Mouse (Mus musculus) urinary bladder, postnatal 36 days (tissue): ENCODE results near the gene Pfkfb3.
A peak's percentile ranks its signal among the peaks of the same experiment; 100 is the strongest.

ENCODE experiments used
- DNase-seq, 2 experiments: peaks; one replicate each; pipeline ENCODE4 v3.0.0; 2022; ENCODE audit warnings: low spot score in 2 of 2, mixed read lengths in 1 of 2

The Pfkfb3 gene

GRCm38 (mm10) chr2:11428621-11429020, 125.3 kb downstream of the Pfkfb3 start:
- DNase-seq = no peak

GRCm38 (mm10) chr2:11427596-11427995, 126.3 kb downstream of the Pfkfb3 start:
- DNase-seq = no peak

GRCm38 (mm10) chr2:11426379-11426778, 127.5 kb downstream of the Pfkfb3 start:
- DNase-seq = no peak

- peak; percentile 33 to 66 for DNase-seq
These were observed 128.3 kb downstream of the Pfkfb3 start for GRCm38 (mm10) chr2:11425421-11426131.

- no peak for DNase-seq
These were observed 129.6 kb downstream of the Pfkfb3 start for GRCm38 (mm10) chr2:11424252-11424651.

- no peak for DNase-seq
These were observed 130.5 kb downstream of the Pfkfb3 start for GRCm38 (mm10) chr2:11423421-11423820.

- DNase-seq = no peak
These were observed 131.5 kb downstream of the Pfkfb3 start for GRCm38 (mm10) chr2:11422384-11422783.
